8 mouse cellular contexts compared by ENCODE assay signal in the genomic region with DNA sequence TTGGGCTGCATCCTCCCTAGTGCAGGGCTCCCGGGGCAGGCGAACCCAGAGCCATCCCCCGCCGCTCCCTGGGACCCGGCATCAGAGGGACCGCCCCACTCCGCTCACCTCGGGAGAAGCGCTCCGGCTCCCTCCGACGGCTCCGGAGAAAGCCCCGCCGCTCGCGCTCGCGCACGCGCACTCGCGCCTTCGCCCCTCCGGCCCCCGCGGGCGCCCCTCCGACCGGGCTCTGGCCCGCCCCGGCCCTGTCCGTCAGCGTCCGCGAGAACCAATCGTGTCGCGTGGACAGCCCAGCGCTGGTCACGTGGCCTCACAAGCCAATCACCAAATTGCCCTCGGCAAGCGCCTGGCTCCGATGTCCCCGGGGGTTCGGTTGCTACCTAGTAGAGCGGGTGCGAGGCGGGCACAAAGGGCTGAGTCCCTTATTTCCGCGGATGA. TPM values are rescaled to one million over a fixed set of nuclear protein-coding genes. Genes with fewer than 3 reads are reported as not detected.
DNase-seq lines count a peak whose midpoint lies in the region; ATAC-seq and TF ChIP-seq lines count a peak whose summit lies in the region.

A gene (minus strand): TSS at position 191 of the 438 bp plus-strand sequence.

- H3K27me3 ChIP-seq in ES-Bruce4 (ENCODE audit: control insufficient read depth, insufficient read depth, low read length, poor library complexity, severe bottlenecking): peaks cover 5% of the 10 kb centered on the region
- peaks cover 26% of the 10 kb centered on the region for H3K27me3 ChIP-seq in hindbrain, embryonic 13.5 days
- peaks cover 19% of the 10 kb centered on the region for H3K27me3 ChIP-seq in lung, postnatal 0 days (replicated peaks; ENCODE audit: insufficient read depth, low read length)

- peak within 1 kb of the TSS; percentile 46 for H3K9ac ChIP-seq in ES-Bruce4 (ENCODE audit: low read depth, poor library complexity, severe bottlenecking)
- peak within 1 kb of the TSS; percentile 90 for H3K9ac ChIP-seq in hindbrain, embryonic 13.5 days
- peak within 1 kb of the TSS; percentile 36; the same call in 1 of the 2 replicates for H3K9ac ChIP-seq in lung, postnatal 0 days (replicated peaks; ENCODE audit: low read depth)

- H3K4me2 ChIP-seq in hindbrain, embryonic 13.5 days: peak within 1 kb of the TSS; percentile 84
- peak within 1 kb of the TSS; percentile 86 for H3K4me2 ChIP-seq in lung, postnatal 0 days (replicated peaks; ENCODE audit: low read depth, low read length)

- H3K36me3 ChIP-seq in ES-Bruce4 (ENCODE audit: control insufficient read depth, insufficient read depth, low read length, poor library complexity, severe bottlenecking): no peaks in the 10 kb centered on the region
- H3K36me3 ChIP-seq in hindbrain, embryonic 13.5 days: no peaks in the 10 kb centered on the region
- no peaks in the 10 kb centered on the region for H3K36me3 ChIP-seq in lung, postnatal 0 days (ENCODE audit: insufficient read depth, low read length)

- DNase-seq in cerebellum, adult 9-10 months: peak; percentile 97
- DNase-seq in frontal cortex, postnatal 14 days (ENCODE audit: low spot score in 2 of 2): peak; percentile 86 to 88
- DNase-seq in layer of hippocampus, postnatal 14 days (ENCODE audit: low spot score in 2 of 2): peak; percentile 91 to 94
- peak; percentile 89 for DNase-seq in lung, postnatal 0 days (ENCODE audit: low spot score)
- DNase-seq in retina, adult 2 months (ENCODE audit: low read depth, low spot score): peak; percentile 85
- peak; percentile 77 for DNase-seq in thymus, postnatal 14 days

- H3K9me3 ChIP-seq in ES-Bruce4 (replicated peaks; ENCODE audit: control insufficient read depth, insufficient read depth, low read length, poor library complexity, severe bottlenecking): no peaks in the 10 kb centered on the region
- no peaks in the 10 kb centered on the region for H3K9me3 ChIP-seq in hindbrain, embryonic 13.5 days
- H3K9me3 ChIP-seq in lung, postnatal 0 days (ENCODE audit: low read length): no peaks in the 10 kb centered on the region

- no peak within 1 kb of the TSS for H3K27ac ChIP-seq in ES-Bruce4 (ENCODE audit: insufficient read depth, low read length)
- peak within 1 kb of the TSS; percentile 83 for H3K27ac ChIP-seq in hindbrain, embryonic 13.5 days
- no peak within 1 kb of the TSS for H3K27ac ChIP-seq in lung, postnatal 0 days (ENCODE audit: low read length)

- H3K4me1 ChIP-seq in ES-Bruce4 (ENCODE audit: control insufficient read depth, insufficient read depth, low read length): no peaks in the 10 kb centered on the region
- peaks cover 43% of the 10 kb centered on the region for H3K4me1 ChIP-seq in hindbrain, embryonic 13.5 days (replicated peaks)
- H3K4me1 ChIP-seq in lung, postnatal 0 days (ENCODE audit: insufficient read depth, low read depth, low read length): 0 out of 2 replicates have a peak, but pooled peaks cover 4% of the 10 kb centered on the region

- no peak for TF ChIP-seq EP300 in ES-Bruce4 (IDR thresholded peaks at IDR 0.05; ENCODE audit: insufficient read depth, low read depth, low read length)
- TF ChIP-seq EP300 in lung, postnatal 0 days (IDR thresholded peaks at IDR 0.05): no peak

- no peak for TF ChIP-seq POLR2A in ES-Bruce4 (IDR thresholded peaks at IDR 0.05; ENCODE audit: insufficient read depth, low read length)

- WGBS in hindbrain, embryonic 13.5 days: 1% methylated on average over 51 of the region's 51 CpGs
- 1% methylated on average over 34 of the region's 51 CpGs for WGBS in lung, postnatal 0 days

- ATAC-seq in hindbrain, embryonic 13.5 days (ENCODE audit: low FRiP score): peak; percentile 95
- peak; percentile 99 for ATAC-seq in lung, postnatal 0 days

- peak within 1 kb of the TSS; percentile 73 for H3K4me3 ChIP-seq in ES-Bruce4 (ENCODE audit: low read depth, low read length)
- peak within 1 kb of the TSS; percentile 81 for H3K4me3 ChIP-seq in hindbrain, embryonic 13.5 days
- peak within 1 kb of the TSS; percentile 57 for H3K4me3 ChIP-seq in lung, postnatal 0 days (ENCODE audit: low read depth, low read length)

- TF ChIP-seq CTCF in ES-Bruce4 (IDR thresholded peaks at IDR 0.05; ENCODE audit: low read depth, low read length): no peak
- no peak for TF ChIP-seq CTCF in lung, postnatal 0 days (IDR thresholded peaks at IDR 0.05)

RNA-seq across cellular contexts. Expression of the gene that starts here (rescaled TPM):
- polyA plus RNA-seq in ES-Bruce4 (2011; ENCODE audit: insufficient read depth, insufficient read length, low read depth, missing spikeins): 2.1 and 4.2 TPM in 2 replicates
- 25.3 and 30.0 TPM in 2 replicates for polyA plus RNA-seq in hindbrain, embryonic 13.5 days (2015; fragmentation: Nextera tagmentation; extraction: Ambion mirVana)
- 10 to 100 TPM; 50.2 to 54.2 TPM for total RNA-seq in layer of hippocampus, postnatal 14 days (2021)
- polyA plus RNA-seq in lung, postnatal 0 days (2015; fragmentation: Nextera tagmentation; extraction: Ambion mirVana): 7.3 and 9.3 TPM in 2 replicates

Comparison
In these comparisons a context has a peak if more than half of its experiments do, and no peak if none do; other contexts are left out.
1. H3K9ac ChIP-seq: peak in every context shown above with its lines; median percentile 90 in hindbrain, embryonic 13.5 days; 46 in ES-Bruce4; 36 in lung, postnatal 0 days.